Mouse (Mus musculus) hindbrain, postnatal 0 days (tissue): Measurements from ENCODE around the gene Zfp536. TPM values are rescaled to one million over a fixed set of nuclear protein-coding genes. Genes with fewer than 3 reads are reported as not detected.

Source experiments
- ATAC-seq: fragments of 200-750 bp; cut with Nextera tagmentation; 2 replicates; pipeline ENCODE4 v1.8.0; 2017; ENCODE audit warnings: mild to moderate bottlenecking, moderate TSS enrichment, moderate library complexity
- DNase-seq: peaks from one replicate; pipeline ENCODE4 v3.0.0-alpha.2; 2015; ENCODE audit warnings: low spot score
- H3K27ac ChIP-seq: fragments of 300-500 bp; sonication (generic); 2 replicates; pipeline ENCODE4 v1.5.1; 2014; ENCODE audit warnings: mild to moderate bottlenecking
- H3K27me3 ChIP-seq: fragments of 300-500 bp; sonication (generic); 2 replicates; pipeline ENCODE4 v1.6.1; 2014; ENCODE audit warnings: low read length, mixed read lengths; ENCODE audit not compliant: insufficient read depth
- H3K36me3 ChIP-seq: fragments of 300-500 bp; sonication (generic); 2 replicates; pipeline ENCODE4 v1.6.1; 2014; ENCODE audit warnings: low read length, mixed read lengths; ENCODE audit not compliant: insufficient read depth
- H3K4me1 ChIP-seq: fragments of 300-500 bp; sonication (generic); 2 replicates; pipeline ENCODE4 v1.6.1; 2014; ENCODE audit warnings: antibody characterized with exemption, low read length, mixed read lengths; ENCODE audit not compliant: insufficient read depth
- H3K4me2 ChIP-seq: fragments of 300-500 bp; sonication (generic); 2 replicates; pipeline ENCODE4 v1.6.1; 2014; ENCODE audit warnings: low read depth, mild to moderate bottlenecking, low read length, moderate library complexity, mixed read lengths
- H3K4me3 ChIP-seq: fragments of 300-500 bp; sonication (generic); 2 replicates; pipeline ENCODE4 v1.5.1; 2014; ENCODE audit warnings: low read length
- H3K9ac ChIP-seq: fragments of 300-500 bp; sonication (generic); replicated peaks from 2 replicates; pipeline ENCODE4 v1.6.1; 2014; ENCODE audit warnings: mild to moderate bottlenecking, low read length, moderate library complexity, mixed read lengths
- H3K9me3 ChIP-seq: fragments of 300-500 bp; sonication (generic); 2 replicates; pipeline ENCODE4 v1.6.1; 2016; ENCODE audit warnings: low read length, mixed read lengths
- CTCF ChIP-seq: IDR thresholded peaks from 2 replicates; pipeline ENCODE4 v1.5.1; 2016; ENCODE audit warnings: antibody characterized with exemption, control low read depth, low read depth
- WGBS: fragments of 180-500 bp; shearing (Covaris S2); extraction: QIAGEN DNeasy Blood & Tissue Kit; methylation state at CpG from one replicate; pipeline ENCODE4 v1.1.7; 2014; 5-methylcytosine and 5-hydroxymethylcytosine counted together
- polyA plus RNA-seq: library from polyadenylated mRNA; unstranded; fragments of >200 nt; fragmentation: Nextera tagmentation; extraction: Ambion mirVana; gene quantifications from 2 replicates; pipeline ENCODE4 v1.2.1, GENCODE M21; 2015
- total RNA-seq: library from RNA; depleted of rRNA; stranded (reverse); fragments of >200 nt; gene quantifications from 2 replicates; pipeline ENCODE4 v1.2.3, GENCODE M21; 2014

Gene Zfp536
- total and polyA plus RNA-seq, 2 experiments from 2014 or later, result 32.6 to 74.1 TPM

GRCm38 (mm10) chr7:37474284-37474683 lies 299.2 kb downstream of the Zfp536 start:
- DNase-seq (no peak), ATAC-seq (no peak)
- H3K27me3 ChIP-seq, result no peaks in the 10 kb centered on the region
- no peak overlapping the region for H3K27ac ChIP-seq
- 82% methylated on average over 8 of the region's 8 CpGs for WGBS
- no peak overlapping the region for H3K4me3 ChIP-seq
- H3K36me3 ChIP-seq, result no peaks in the 10 kb centered on the region
- H3K9me3 ChIP-seq, result no peaks in the 10 kb centered on the region
- H3K4me1 ChIP-seq, result no peaks in the 10 kb centered on the region
- no peak overlapping the region for H3K4me2 ChIP-seq
- TF ChIP-seq CTCF, result no peak
- no peak overlapping the region for H3K9ac ChIP-seq

DNA sequence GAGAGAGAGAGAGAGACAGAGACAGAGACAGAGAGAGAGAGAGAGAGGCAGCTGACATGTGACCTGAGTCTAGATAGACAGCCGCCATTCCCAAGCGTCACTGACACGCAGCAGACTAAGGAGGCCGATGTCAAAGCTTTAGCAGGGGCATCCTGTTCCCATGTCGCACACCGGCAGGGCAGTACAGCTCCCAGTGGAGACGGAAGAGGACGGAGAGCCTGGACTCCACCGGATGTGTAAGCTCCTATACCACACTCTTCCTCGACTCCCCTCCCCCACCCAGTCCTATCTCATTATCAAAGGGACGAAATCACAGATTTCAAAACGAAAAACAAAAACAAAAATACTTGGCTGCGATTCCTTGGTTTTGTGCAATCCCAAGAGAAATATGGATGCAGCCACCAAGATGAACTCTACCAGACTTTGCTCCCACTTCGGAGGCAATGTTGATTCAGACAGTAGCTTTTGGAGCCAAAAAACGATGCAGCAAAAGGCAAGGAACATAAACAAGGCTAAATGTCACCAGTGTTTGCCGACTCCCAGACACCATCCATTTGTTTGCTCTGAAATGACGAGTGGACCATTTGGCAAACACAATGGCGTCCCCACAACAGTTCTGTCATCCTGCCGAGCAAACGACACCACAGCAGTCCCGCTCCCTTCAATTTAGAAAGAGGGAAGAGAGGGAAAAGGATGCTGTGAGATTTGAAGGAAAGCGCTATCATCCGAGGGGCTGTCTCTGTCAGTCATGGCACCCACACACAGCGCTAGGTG lies 299.9 kb downstream of the Zfp536 start:
- no peak overlapping the region for H3K4me3 ChIP-seq
- no peaks in the 10 kb centered on the region for H3K4me1 ChIP-seq
- ATAC-seq, result no peak
- WGBS, result 69% methylated on average over 22 of the region's 24 CpGs
- H3K27ac ChIP-seq, result no peak overlapping the region
- TF ChIP-seq CTCF, result no peak
- H3K36me3 ChIP-seq, result no peaks in the 10 kb centered on the region
- H3K4me2 ChIP-seq, result no peak overlapping the region
- DNase-seq, result no peak
- H3K9ac ChIP-seq, result no peak overlapping the region
- no peaks in the 10 kb centered on the region for H3K27me3 ChIP-seq
- no peaks in the 10 kb centered on the region for H3K9me3 ChIP-seq

DNA sequence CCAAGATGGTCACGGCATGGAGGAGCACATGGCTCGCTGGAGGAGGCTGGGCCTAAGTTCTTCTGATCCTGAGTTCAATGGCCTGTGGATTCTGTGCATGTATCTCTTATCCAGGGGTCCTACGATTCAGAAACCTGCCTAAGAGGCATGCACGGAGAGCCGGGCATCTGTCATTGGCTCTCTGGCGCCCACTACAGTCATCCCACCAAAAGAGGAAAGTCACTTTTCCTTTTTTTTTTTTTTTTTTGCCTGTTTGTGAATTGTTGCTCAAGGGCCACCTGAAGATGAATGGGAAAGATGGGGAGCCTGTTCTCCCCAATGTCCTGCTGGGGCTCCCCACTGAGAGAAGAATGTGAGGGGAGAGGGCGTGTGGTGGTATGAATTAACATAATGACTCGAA lies 301.7 kb downstream of the Zfp536 start:
- Histone ChIP-seq H3K9me3 (no peaks in the 10 kb centered on the region), H3K27me3 (no peaks in the 10 kb centered on the region), H3K4me1 (no peaks in the 10 kb centered on the region), H3K4me3 (no peak overlapping the region), H3K9ac (no peak overlapping the region), H3K36me3 (no peaks in the 10 kb centered on the region), H3K27ac (no peak overlapping the region), H3K4me2 (no peak overlapping the region)
- 53% methylated on average over 8 of the region's 8 CpGs for WGBS
- peak; percentile 43; the same call in 1 of the 2 replicates for TF ChIP-seq CTCF
- no peak for ATAC-seq
- DNase-seq, result peak; percentile 25

DNA sequence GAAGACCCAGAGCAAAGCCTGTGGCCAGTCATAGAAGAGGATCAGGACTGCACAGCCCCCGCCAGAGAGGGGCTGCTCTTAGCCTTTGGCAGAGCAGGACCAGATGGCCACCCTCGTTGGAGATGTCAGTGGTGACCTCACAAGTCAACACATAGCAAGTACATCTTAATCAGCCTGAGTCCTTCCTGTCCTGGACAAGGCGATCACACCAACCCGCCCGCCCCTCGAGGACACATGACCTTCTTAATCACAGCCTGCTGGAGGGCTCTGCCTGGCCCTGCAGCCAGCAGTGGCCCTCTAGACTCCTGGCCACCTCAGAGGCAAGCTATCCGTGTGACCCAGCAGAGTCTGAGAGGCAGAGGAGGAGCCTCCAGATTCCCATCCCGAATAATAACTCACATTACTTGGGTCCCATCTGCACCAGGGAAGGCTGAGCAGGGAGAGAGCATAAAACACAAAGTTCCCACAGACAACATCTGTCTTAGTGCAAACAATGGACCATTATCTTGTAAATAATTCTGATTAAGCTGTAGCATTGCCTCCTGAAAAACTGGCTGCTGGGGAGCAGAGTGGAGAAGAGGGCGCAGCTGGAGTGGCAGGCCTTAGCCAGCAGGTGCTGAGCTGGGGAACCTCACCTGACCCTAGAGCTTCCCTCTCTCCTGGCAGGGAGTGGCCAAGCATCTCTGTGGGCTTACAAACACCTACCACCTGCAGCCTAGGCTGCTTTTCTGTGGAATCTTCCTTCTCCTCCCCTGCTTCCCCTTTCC lies 306.8 kb downstream of the Zfp536 start:
- WGBS, result 45% methylated on average over 9 of the region's 9 CpGs
- no peak overlapping the region for H3K4me2 ChIP-seq
- no peaks in the 10 kb centered on the region for H3K9me3 ChIP-seq
- H3K27ac ChIP-seq, result no peak overlapping the region
- TF ChIP-seq CTCF, result no peak
- ATAC-seq (0 out of 2 replicates have a peak, but pooled peaks have one; percentile 40), DNase-seq (no peak)
- no peak overlapping the region for H3K9ac ChIP-seq
- no peaks in the 10 kb centered on the region for H3K4me1 ChIP-seq
- no peaks in the 10 kb centered on the region for H3K27me3 ChIP-seq
- no peak overlapping the region for H3K4me3 ChIP-seq
- H3K36me3 ChIP-seq, result no peaks in the 10 kb centered on the region

- Histone ChIP-seq H3K4me3 (no peak overlapping the region), H3K36me3 (no peaks in the 10 kb centered on the region), H3K9ac (no peak overlapping the region), H3K4me1 (no peaks in the 10 kb centered on the region), H3K9me3 (no peaks in the 10 kb centered on the region), H3K27me3 (no peaks in the 10 kb centered on the region), H3K4me2 (no peak overlapping the region), H3K27ac (no peak overlapping the region)
- DNase-seq, result no peak
- WGBS, result 63% methylated on average over 7 of the region's 7 CpGs
- TF ChIP-seq CTCF, result no peak
- no peak for ATAC-seq
Measured at GRCm38 (mm10) chr7:37464186-37464721, 309.2 kb downstream of the Zfp536 start.

DNA sequence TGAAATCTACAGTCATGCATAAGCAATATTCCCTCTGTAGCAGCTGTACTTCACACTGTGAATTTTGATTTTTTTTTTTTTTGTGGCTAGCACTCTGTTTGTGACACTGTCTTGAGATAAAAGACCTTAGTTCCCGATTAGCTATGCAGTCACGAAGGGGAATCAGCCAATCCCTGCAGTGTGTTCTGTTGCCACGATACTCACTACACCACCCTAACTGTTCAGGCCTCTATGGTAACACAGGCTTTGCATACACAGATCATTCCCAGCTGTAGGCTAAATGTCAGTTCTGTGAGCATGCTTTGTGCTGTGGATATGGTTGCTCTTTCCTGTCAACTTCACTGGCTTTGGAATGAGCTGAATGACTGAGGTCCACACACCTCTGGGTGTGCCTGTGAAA lies 325.9 kb downstream of the Zfp536 start:
- H3K4me3 ChIP-seq, result no peak overlapping the region
- no peaks in the 10 kb centered on the region for H3K4me1 ChIP-seq
- DNase-seq, result no peak
- no peaks in the 10 kb centered on the region for H3K27me3 ChIP-seq
- H3K9ac ChIP-seq, result no peak overlapping the region
- H3K27ac ChIP-seq, result no peak overlapping the region
- no peaks in the 10 kb centered on the region for H3K9me3 ChIP-seq
- H3K36me3 ChIP-seq, result no peaks in the 10 kb centered on the region
- H3K4me2 ChIP-seq, result no peak overlapping the region
- 48% methylated on average over 3 of the region's 3 CpGs for WGBS
- TF ChIP-seq CTCF, result no peak
- peak; percentile 47; the same call in 1 of the 2 replicates for ATAC-seq
